Mouse (Mus musculus): Measurements from ENCODE around the gene Spon1. TPM values are rescaled to one million over a fixed set of nuclear protein-coding genes. Genes with fewer than 3 reads are reported as not detected.
A peak's percentile ranks its signal among the peaks of the same experiment; 100 is the strongest.

Spon1 gene
- total RNA-seq, 1 experiment from 2014 or later: not detected

- peak; percentile 79 for ATAC-seq (replicated peaks; ENCODE audit: low read depth, poor library complexity, severe bottlenecking)
These were observed 277.5 kb downstream of the Spon1 start for GRCm38 (mm10) chr7:114042973-114043928.

- peak; percentile 90 for ATAC-seq (replicated peaks; ENCODE audit: low read depth, poor library complexity, severe bottlenecking)
These were observed 278.2 kb downstream of the Spon1 start for GRCm38 (mm10) chr7:114043929-114044549.

- no peak for ATAC-seq (replicated peaks; ENCODE audit: low read depth, poor library complexity, severe bottlenecking)
These were observed 280.0 kb downstream of the Spon1 start for GRCm38 (mm10) chr7:114045814-114046213.

- no peak for ATAC-seq (replicated peaks; ENCODE audit: low read depth, poor library complexity, severe bottlenecking)
These were observed 287.9 kb downstream of the Spon1 start for GRCm38 (mm10) chr7:114053720-114054119.

GRCm38 (mm10) chr7:114058166-114058565, 292.4 kb downstream of the Spon1 start:
- ATAC-seq (replicated peaks; ENCODE audit: low read depth, poor library complexity, severe bottlenecking): no peak

- no peak for ATAC-seq (replicated peaks; ENCODE audit: low read depth, poor library complexity, severe bottlenecking)
These were observed 293.2 kb downstream of the Spon1 start for GRCm38 (mm10) chr7:114058927-114059441.

- ATAC-seq (replicated peaks; ENCODE audit: low read depth, poor library complexity, severe bottlenecking): no peak
These were observed 294.6 kb downstream of the Spon1 start for GRCm38 (mm10) chr7:114060445-114060844.

GRCm38 (mm10) chr7:114062451-114062850, 296.7 kb downstream of the Spon1 start:
- ATAC-seq (replicated peaks; ENCODE audit: low read depth, poor library complexity, severe bottlenecking): no peak

GRCm38 (mm10) chr7:114063534-114063933, 297.7 kb downstream of the Spon1 start:
- no peak for ATAC-seq (replicated peaks; ENCODE audit: low read depth, poor library complexity, severe bottlenecking)

- no peak for ATAC-seq (replicated peaks; ENCODE audit: low read depth, poor library complexity, severe bottlenecking)
These were observed 298.2 kb downstream of the Spon1 start for GRCm38 (mm10) chr7:114063966-114064365.

GRCm38 (mm10) chr7:114065407-114066185, 299.8 kb downstream of the Spon1 start:
- no peak for ATAC-seq (replicated peaks; ENCODE audit: low read depth, poor library complexity, severe bottlenecking)

GRCm38 (mm10) chr7:114066529-114067178, 300.9 kb downstream of the Spon1 start:
- peak; percentile 94 for ATAC-seq (replicated peaks; ENCODE audit: low read depth, poor library complexity, severe bottlenecking)

- peak; percentile 31 for ATAC-seq (replicated peaks; ENCODE audit: low read depth, poor library complexity, severe bottlenecking)
These were observed 303.2 kb downstream of the Spon1 start for GRCm38 (mm10) chr7:114068956-114069533.

- ATAC-seq (replicated peaks; ENCODE audit: low read depth, poor library complexity, severe bottlenecking): no peak
These were observed 304.1 kb downstream of the Spon1 start for GRCm38 (mm10) chr7:114069726-114070457.

- ATAC-seq (replicated peaks; ENCODE audit: low read depth, poor library complexity, severe bottlenecking): no peak
These were observed 304.7 kb downstream of the Spon1 start for GRCm38 (mm10) chr7:114070458-114070840.

- no peak for ATAC-seq (replicated peaks; ENCODE audit: low read depth, poor library complexity, severe bottlenecking)
These were observed 305.6 kb downstream of the Spon1 start for GRCm38 (mm10) chr7:114071395-114071794.

- no peak for ATAC-seq (replicated peaks; ENCODE audit: low read depth, poor library complexity, severe bottlenecking)
These were observed 306.2 kb downstream of the Spon1 start for GRCm38 (mm10) chr7:114071851-114072616.

GRCm38 (mm10) chr7:114074133-114074532, 308.3 kb downstream of the Spon1 start:
- no peak for ATAC-seq (replicated peaks; ENCODE audit: low read depth, poor library complexity, severe bottlenecking)

Data from common myeloid progenitor, adult 5-6 weeks (primary cell).